Mouse (Mus musculus) layer of hippocampus, postnatal 36 days (tissue): ENCODE results near the gene Flvcr1. TPM values are rescaled to one million over a fixed set of nuclear protein-coding genes. Genes with fewer than 3 reads are reported as not detected.
A peak's percentile ranks its signal among the peaks of the same experiment; 100 is the strongest.

Experiments used
- DNase-seq, 2 experiments: peaks; one replicate each; pipeline ENCODE4 v3.0.0; 2022
- total RNA-seq, 2 experiments: library from RNA; stranded (reverse); gene quantifications; 2 replicates each; pipeline ENCODE4 v1.2.3; 2021

Flvcr1 gene
- 10 to 100 TPM; 17.3 to 19.6 TPM for total RNA-seq

- DNase-seq: peak; percentile 98 to 99
Observed at GRCm38 (mm10) chr1:191026021-191026713, at the start of gene Flvcr1. Flvcr1 (minus strand) TSS chr1:191026158.

- DNase-seq: peak; percentile 33 to 53
Observed at GRCm38 (mm10) chr1:191075199-191075883, 49.4 kb upstream of the Flvcr1 start.

- DNase-seq: no peak
Observed at GRCm38 (mm10) chr1:191073486-191073885, 47.5 kb upstream of the Flvcr1 start.

GRCm38 (mm10) chr1:191073001-191073400 lies 47.0 kb upstream of the Flvcr1 start:
- DNase-seq: no peak

- DNase-seq: no peak
Observed at GRCm38 (mm10) chr1:191072329-191072913, 46.5 kb upstream of the Flvcr1 start.

GRCm38 (mm10) chr1:191071613-191072012 lies 45.7 kb upstream of the Flvcr1 start:
- DNase-seq: no peak

GRCm38 (mm10) chr1:191070259-191070658 lies 44.3 kb upstream of the Flvcr1 start:
- no peak for DNase-seq

GRCm38 (mm10) chr1:191068377-191068776 lies 42.4 kb upstream of the Flvcr1 start:
- DNase-seq: no peak

- no peak for DNase-seq
Observed at GRCm38 (mm10) chr1:191065188-191065587, 39.2 kb upstream of the Flvcr1 start.

GRCm38 (mm10) chr1:191064535-191064934 lies 38.6 kb upstream of the Flvcr1 start:
- DNase-seq: no peak

GRCm38 (mm10) chr1:191063700-191064099 lies 37.7 kb upstream of the Flvcr1 start:
- no peak for DNase-seq

- DNase-seq: peak; percentile 92 to 94
Observed at GRCm38 (mm10) chr1:191062781-191063485, 37.0 kb upstream of the Flvcr1 start, which contains the start of the genes Tatdn3 and Nsl1. Tatdn3 (minus strand) TSS chr1:191062932. Nsl1 (plus strand) TSS chr1:191063012.

- DNase-seq: no peak
Observed at GRCm38 (mm10) chr1:191062241-191062780, 36.4 kb upstream of the Flvcr1 start.

GRCm38 (mm10) chr1:191057461-191057860 lies 31.5 kb upstream of the Flvcr1 start:
- DNase-seq: no peak

- DNase-seq: no peak
Observed at GRCm38 (mm10) chr1:191055533-191055873, 29.5 kb upstream of the Flvcr1 start.

GRCm38 (mm10) chr1:191054870-191055532 lies 29.0 kb upstream of the Flvcr1 start:
- no peak for DNase-seq

GRCm38 (mm10) chr1:191053555-191053954 lies 27.6 kb upstream of the Flvcr1 start:
- DNase-seq: no peak

- no peak for DNase-seq
Observed at GRCm38 (mm10) chr1:191046231-191046824, 20.4 kb upstream of the Flvcr1 start.

GRCm38 (mm10) chr1:191045264-191045663 lies 19.3 kb upstream of the Flvcr1 start:
- no peak for DNase-seq

GRCm38 (mm10) chr1:191042688-191043087 lies 16.7 kb upstream of the Flvcr1 start:
- no peak for DNase-seq

GRCm38 (mm10) chr1:191042106-191042505 lies 16.1 kb upstream of the Flvcr1 start:
- DNase-seq: no peak

- DNase-seq: no peak
Observed at GRCm38 (mm10) chr1:191041352-191041751, 15.4 kb upstream of the Flvcr1 start.
